ENCODE assay signal across 8 mouse cellular contexts in genomic region chr3:51483741-51484359, GRCm38 (mm10). TPM values are rescaled to one million over a fixed set of nuclear protein-coding genes. Genes with fewer than 3 reads are reported as not detected.
DNase-seq lines count a peak whose midpoint lies in the region; ATAC-seq lines count a peak whose summit lies in the region.

Gene Rab33b, plus strand, starts transcription at chr3:51483920.

- peak; percentile 89 for DNase-seq in MEL-GATA-1-ER (ENCODE audit: extremely low read depth, low read depth)
- peak; percentile 98 for DNase-seq in cerebellum, adult 8-10 months
- peak; percentile 96 for DNase-seq in forelimb bud, embryonic 11.5 days (ENCODE audit: low read depth, low spot score)
- peak; percentile 89 for DNase-seq in layer of hippocampus, adult 9-10 months (ENCODE audit: low spot score)
- DNase-seq in ovary, postnatal 10 days (ENCODE audit: low spot score): peak; percentile 96
- peak; percentile 95 to 97 for DNase-seq in thymus, postnatal 10 days (ENCODE audit: low spot score in 2 of 2)

- peak within 1 kb of the TSS; percentile 92 for H3K9ac ChIP-seq in lung, embryonic 16.5 days (ENCODE audit: low read length)

- peak within 1 kb of the TSS; percentile 77 for H3K4me3 ChIP-seq in lung, embryonic 16.5 days (ENCODE audit: low read length)

- no peaks in the 10 kb centered on the region for H3K27me3 ChIP-seq in lung, embryonic 16.5 days (ENCODE audit: control insufficient read depth, insufficient read depth, low read depth, low read length)

- H3K4me2 ChIP-seq in lung, embryonic 16.5 days (ENCODE audit: low read depth, low read length): peak within 1 kb of the TSS; percentile 81

- peaks cover 18% of the 10 kb centered on the region for H3K4me1 ChIP-seq in lung, embryonic 16.5 days (replicated peaks; ENCODE audit: control insufficient read depth, insufficient read depth, low read length)

- H3K27ac ChIP-seq in lung, embryonic 16.5 days (ENCODE audit: low read length): peak within 1 kb of the TSS; percentile 95

- no peaks in the 10 kb centered on the region for H3K36me3 ChIP-seq in lung, embryonic 16.5 days (ENCODE audit: control insufficient read depth, insufficient read depth, low read length)

- peak; percentile 89 to 96 for ATAC-seq in hematopoietic stem cell, adult 5-6 weeks (replicated peaks in 1 of 2; ENCODE audit: insufficient read depth in 1 of 2, low FRiP score in 2 of 2, low TSS enrichment in 1 of 2, low read depth in 1 of 2, poor library complexity in 2 of 2, severe bottlenecking in 2 of 2)
- ATAC-seq in lung, embryonic 16.5 days (ENCODE audit: low read depth): peak; percentile 98

- under 1% methylated on average over 62 of the region's 70 CpGs for WGBS in lung, embryonic 16.5 days

- no peaks in the 10 kb centered on the region for H3K9me3 ChIP-seq in lung, embryonic 16.5 days (ENCODE audit: control insufficient read depth, low read length)

RNA-seq across cellular contexts. Expression of gene Rab33b, which starts in this region (rescaled TPM):
- 19.1 and 20.3 TPM in 2 replicates for total RNA-seq in hematopoietic stem cell, adult 5-6 weeks (2017)
- 24.7 and 26.6 TPM in 2 replicates for polyA plus RNA-seq in lung, embryonic 16.5 days (2015; fragmentation: Nextera tagmentation; extraction: Ambion mirVana)

Comparison
In these comparisons a context has a peak if more than half of its experiments do, and no peak if none do; other contexts are left out.
1. Peak in every context shown above with its lines: DNase-seq, ATAC-seq, H3K4me3 ChIP-seq and H3K27ac ChIP-seq.